Mouse (Mus musculus): ENCODE data around the gene Lilra5. TPM values are rescaled to one million over a fixed set of nuclear protein-coding genes. Genes with fewer than 3 reads are reported as not detected.
"Not testable (repeated sequence)": the region's sequence is repeated elsewhere in the genome, so short reads cannot be mapped to it uniquely, and the experiment has no call there.

The Lilra5 gene
- 0.08 TPM in 1 of 2 replicates, not detected in the other for polyA plus RNA-seq (2016; fragmentation: Nextera tagmentation; extraction: Ambion mirVana)

DNA sequence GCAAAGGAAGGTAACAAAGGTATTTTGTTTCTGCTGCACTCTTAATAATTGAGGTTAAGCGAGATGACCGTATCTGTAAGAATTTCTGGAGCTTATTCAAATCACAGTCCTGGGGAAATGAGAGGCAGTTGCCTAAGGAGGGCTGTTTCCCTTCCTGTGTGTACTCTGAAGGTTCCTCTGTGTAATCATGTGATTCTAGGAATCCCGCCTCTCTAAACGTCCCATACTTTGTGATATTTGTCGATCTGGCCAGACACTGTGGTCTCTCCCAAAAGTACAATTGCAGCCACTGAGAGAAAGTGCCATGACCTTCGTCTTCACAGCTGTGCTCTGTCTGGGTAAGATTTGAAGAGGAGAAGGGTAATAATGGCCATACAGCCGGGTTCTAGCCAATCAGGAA, at the start of gene Lilra5:
TSS of gene Lilra5 (plus strand) at position 301 of the 400 bp plus-strand sequence.
- Histone ChIP-seq H3K27me3 (replicated peaks) (no peaks in the 10 kb centered on the region), H3K4me3 (no peak within 1 kb of the TSS), H3K4me2 (no peak within 1 kb of the TSS), H3K36me3 (no peaks in the 10 kb centered on the region), H3K4me1 (replicated peaks) (no peaks in the 10 kb centered on the region), H3K9ac (no peak within 1 kb of the TSS), H3K27ac (ENCODE audit: poor library complexity, severe bottlenecking) (no peak within 1 kb of the TSS), H3K9me3 (replicated peaks) (no peaks in the 10 kb centered on the region)
- WGBS = 73% methylated on average over 7 of the region's 7 CpGs
- ATAC-seq (ENCODE audit: insufficient number of reproducible peaks, low FRiP score) = no peak

DNA sequence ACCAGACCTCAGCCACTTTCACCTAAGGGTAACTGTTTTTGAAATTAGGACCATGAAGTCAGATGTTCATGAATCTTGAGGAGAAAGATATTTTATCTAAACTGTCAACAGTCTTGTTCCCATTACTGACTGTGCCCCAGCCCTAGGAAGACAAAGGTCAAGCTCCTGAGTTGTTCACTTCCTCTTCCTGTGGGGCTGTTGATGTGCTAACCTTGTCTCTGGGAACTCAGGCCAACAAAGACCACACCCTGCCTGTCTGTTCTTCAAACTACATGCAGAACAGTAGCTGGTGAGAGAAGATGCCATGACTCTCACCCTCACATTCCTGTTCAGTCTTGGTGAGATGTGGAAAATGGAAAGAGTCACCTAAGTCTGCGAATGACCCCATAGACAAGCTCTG, 30.4 kb upstream of the Lilra5 start:
- Histone ChIP-seq H3K27me3 (replicated peaks) (no peaks in the 10 kb centered on the region), H3K9ac (no peak overlapping the region), H3K4me2 (no peak overlapping the region), H3K9me3 (replicated peaks) (peaks cover 10% of the 10 kb centered on the region; the same call in 1 of the 2 replicates), H3K4me1 (replicated peaks) (no peaks in the 10 kb centered on the region), H3K4me3 (no peak overlapping the region), H3K36me3 (no peaks in the 10 kb centered on the region), H3K27ac (ENCODE audit: poor library complexity, severe bottlenecking) (no peak overlapping the region)
- ATAC-seq (ENCODE audit: insufficient number of reproducible peaks, low FRiP score) = no peak
- WGBS = 86% methylated on average over 1 of the region's 1 CpGs

DNA sequence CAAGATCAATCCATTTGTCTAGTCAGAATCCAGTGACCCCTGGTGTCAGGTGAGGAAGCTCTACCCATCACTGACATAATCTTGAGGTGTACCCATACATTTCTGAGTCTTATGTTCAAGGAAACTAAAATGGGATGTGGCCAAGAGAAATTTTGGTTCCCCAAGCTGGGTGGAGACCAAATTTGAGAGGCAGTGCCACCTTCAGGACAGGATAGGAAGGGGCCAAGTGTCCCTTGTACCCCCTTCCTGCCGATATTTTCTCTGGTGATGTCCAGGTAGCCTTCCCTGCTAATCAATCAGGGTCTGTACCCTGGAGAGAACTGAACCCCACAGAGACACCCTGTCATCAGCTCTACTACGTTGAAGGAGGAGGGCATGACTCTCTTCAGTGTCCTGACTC, 28.9 kb upstream of the Lilra5 start:
- no peaks in the 10 kb centered on the region for H3K4me1 ChIP-seq (replicated peaks)
- no peak overlapping the region for H3K4me2 ChIP-seq
- H3K9ac ChIP-seq = no peak overlapping the region
- H3K36me3 ChIP-seq = no peaks in the 10 kb centered on the region
- peaks cover 4% of the 10 kb centered on the region; the same call in 1 of the 2 replicates for H3K9me3 ChIP-seq (replicated peaks)
- 35% methylated on average over 2 of the region's 2 CpGs for WGBS
- no peak for ATAC-seq (ENCODE audit: insufficient number of reproducible peaks, low FRiP score)
- no peaks in the 10 kb centered on the region for H3K27me3 ChIP-seq (replicated peaks)
- H3K4me3 ChIP-seq = no peak overlapping the region
- H3K27ac ChIP-seq (ENCODE audit: poor library complexity, severe bottlenecking) = no peak overlapping the region

DNA sequence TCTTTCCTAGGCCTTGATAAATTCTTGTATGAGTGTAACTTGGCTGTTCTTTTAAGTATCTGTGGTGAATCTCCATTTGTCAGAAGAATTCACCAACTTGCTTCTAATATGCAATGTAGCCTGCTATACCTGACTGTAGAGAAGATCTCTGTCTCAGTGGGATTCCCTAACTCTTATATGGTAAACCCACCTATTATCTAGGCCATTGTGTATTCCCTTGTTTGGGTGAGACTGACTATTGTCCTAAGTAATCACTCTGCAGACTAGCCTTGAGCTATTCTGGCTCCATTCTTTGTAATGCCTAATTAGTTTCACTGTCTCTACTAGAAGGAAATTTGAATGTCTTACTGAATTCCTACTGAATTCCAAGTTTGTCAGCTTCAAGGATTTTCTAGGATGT, 24.1 kb upstream of the Lilra5 start:
- not testable (repeated sequence) for H3K4me2 ChIP-seq; H3K9me3 ChIP-seq (replicated peaks); ATAC-seq (ENCODE audit: insufficient number of reproducible peaks, low FRiP score)

GRCm38 (mm10) chr7:4215396-4215795, 22.2 kb upstream of the Lilra5 start:
- no peaks in the 10 kb centered on the region for H3K4me1 ChIP-seq (replicated peaks)
- H3K9me3 ChIP-seq (replicated peaks) = no peaks in the 10 kb centered on the region
- ATAC-seq (ENCODE audit: insufficient number of reproducible peaks, low FRiP score) = no peak
- H3K27me3 ChIP-seq (replicated peaks) = no peaks in the 10 kb centered on the region
- no peak overlapping the region for H3K4me3 ChIP-seq
- no peak overlapping the region for H3K4me2 ChIP-seq
- H3K9ac ChIP-seq = no peak overlapping the region
- WGBS = 56% methylated on average over 2 of the region's 2 CpGs
- H3K36me3 ChIP-seq = no peaks in the 10 kb centered on the region
- no peak overlapping the region for H3K27ac ChIP-seq (ENCODE audit: poor library complexity, severe bottlenecking)

More for the DNA sequence above, 24.1 kb upstream of the Lilra5 start:
- not testable (repeated sequence) for H3K27me3 ChIP-seq (replicated peaks); H3K9ac ChIP-seq; H3K36me3 ChIP-seq; H3K4me3 ChIP-seq; H3K4me1 ChIP-seq (replicated peaks); H3K27ac ChIP-seq (ENCODE audit: poor library complexity, severe bottlenecking)

DNA sequence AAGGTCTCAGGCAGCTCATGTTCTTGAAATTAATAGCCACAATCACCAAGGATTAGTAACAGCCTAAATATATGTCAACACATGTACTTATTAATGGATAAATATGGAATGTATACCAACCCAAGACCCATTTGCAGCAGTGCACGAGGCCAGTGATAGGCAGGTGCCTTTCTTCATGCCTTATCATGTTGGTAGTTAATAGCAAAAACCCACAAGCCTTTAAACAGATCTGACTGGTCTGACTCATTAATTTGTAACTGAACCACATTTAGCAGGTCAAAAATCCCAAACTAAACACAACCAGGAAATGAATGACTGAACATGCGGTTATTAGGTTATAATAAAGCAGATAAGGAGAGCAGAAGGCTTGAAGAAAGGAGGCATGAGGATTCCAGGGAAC, 21.7 kb upstream of the Lilra5 start:
- H3K27me3 ChIP-seq (replicated peaks) = no peaks in the 10 kb centered on the region
- no peak overlapping the region for H3K4me2 ChIP-seq
- no peaks in the 10 kb centered on the region for H3K4me1 ChIP-seq (replicated peaks)
- no peak overlapping the region for H3K4me3 ChIP-seq
- no peaks in the 10 kb centered on the region for H3K9me3 ChIP-seq (replicated peaks)
- no peaks in the 10 kb centered on the region for H3K36me3 ChIP-seq
- no peak for ATAC-seq (ENCODE audit: insufficient number of reproducible peaks, low FRiP score)
- H3K9ac ChIP-seq = no peak overlapping the region
- no peak overlapping the region for H3K27ac ChIP-seq (ENCODE audit: poor library complexity, severe bottlenecking)
- 65% methylated on average over 2 of the region's 2 CpGs for WGBS

DNA sequence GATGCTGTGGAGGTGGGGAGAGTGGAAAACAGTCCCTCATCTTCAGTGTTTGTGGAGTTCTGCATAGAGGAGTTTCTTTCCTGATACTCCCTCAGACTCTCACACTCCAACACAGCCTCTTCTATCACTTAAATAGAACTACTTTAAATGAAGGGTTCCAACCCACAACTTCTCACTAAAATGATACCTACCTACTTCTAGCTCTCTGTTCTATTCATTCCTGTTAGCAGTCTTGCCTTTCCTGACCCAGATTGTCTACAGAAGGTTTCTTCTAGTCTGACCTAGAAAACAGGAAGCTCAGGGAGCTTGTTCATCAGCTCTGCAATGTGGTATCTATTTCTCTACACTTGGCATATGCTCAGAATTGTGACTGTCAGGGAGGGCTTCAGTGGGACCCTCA, 2.0 kb upstream of the Lilra5 start:
- ATAC-seq (ENCODE audit: insufficient number of reproducible peaks, low FRiP score) = no peak
- Histone ChIP-seq H3K27ac (ENCODE audit: poor library complexity, severe bottlenecking) (no peak overlapping the region), H3K27me3 (replicated peaks) (no peaks in the 10 kb centered on the region), H3K4me2 (no peak overlapping the region), H3K4me3 (no peak overlapping the region), H3K9ac (no peak overlapping the region), H3K9me3 (replicated peaks) (no peaks in the 10 kb centered on the region), H3K4me1 (replicated peaks) (no peaks in the 10 kb centered on the region), H3K36me3 (no peaks in the 10 kb centered on the region)

DNA sequence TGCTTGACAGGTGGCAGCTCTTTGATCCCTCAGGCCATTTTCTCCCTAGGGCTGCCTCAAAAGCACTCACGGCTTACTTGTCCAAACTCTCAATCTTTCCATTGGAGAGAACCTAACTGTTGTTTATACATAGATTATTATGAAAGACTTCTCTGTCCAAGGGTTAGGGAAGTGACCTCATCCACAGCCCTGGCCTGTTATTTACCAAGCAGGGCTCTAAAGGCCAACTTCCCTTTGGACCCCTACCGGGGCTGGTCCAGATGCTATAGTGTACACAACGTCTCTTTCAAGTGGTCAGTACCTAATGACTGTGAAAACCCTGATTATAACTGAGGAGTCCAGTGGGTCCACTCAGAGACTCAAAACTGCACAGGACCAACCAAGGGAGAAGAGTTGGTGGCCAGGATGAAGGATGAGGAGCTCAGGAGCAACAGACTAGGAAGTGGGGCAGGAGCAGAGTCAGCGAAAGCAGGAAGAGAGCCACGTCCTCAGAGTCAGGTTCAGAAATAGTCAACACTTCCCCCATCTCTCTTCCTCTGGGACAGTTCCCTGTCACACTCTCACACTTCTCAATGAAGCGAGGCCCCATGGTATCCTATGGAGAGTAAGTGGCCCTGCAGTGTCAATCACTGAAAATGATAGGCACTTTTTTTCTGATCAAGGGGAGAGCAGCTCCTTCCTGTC, 1.6 kb downstream of the Lilra5 start:
- H3K4me2 ChIP-seq = no peak overlapping the region
- no peaks in the 10 kb centered on the region for H3K27me3 ChIP-seq (replicated peaks)
- no peaks in the 10 kb centered on the region for H3K4me1 ChIP-seq (replicated peaks)
- no peak overlapping the region for H3K27ac ChIP-seq (ENCODE audit: poor library complexity, severe bottlenecking)
- no peak for ATAC-seq (ENCODE audit: insufficient number of reproducible peaks, low FRiP score)
- WGBS = 56% methylated on average over 6 of the region's 6 CpGs
- no peak overlapping the region for H3K4me3 ChIP-seq
- H3K36me3 ChIP-seq = no peaks in the 10 kb centered on the region
- no peaks in the 10 kb centered on the region for H3K9me3 ChIP-seq (replicated peaks)
- H3K9ac ChIP-seq = no peak overlapping the region

DNA sequence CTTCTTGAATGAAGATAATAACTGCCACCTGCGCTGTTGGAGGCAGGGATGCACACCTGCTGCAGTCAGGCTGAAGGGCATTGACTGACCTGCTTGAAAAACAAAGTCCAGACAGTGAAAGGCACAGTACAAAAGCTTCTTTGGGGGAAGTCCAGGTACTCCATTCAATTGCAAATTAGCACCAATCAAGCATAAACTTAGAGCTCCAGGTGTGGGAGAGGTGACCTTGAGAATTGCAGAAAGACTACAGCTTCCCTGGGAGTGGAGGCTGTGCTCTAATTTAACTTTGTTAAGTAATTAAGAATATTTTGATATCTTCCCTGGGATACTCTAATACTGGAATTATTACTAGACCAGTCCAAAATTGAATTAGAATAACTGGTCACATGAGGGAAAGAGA, 13.7 kb downstream of the Lilra5 start:
- ATAC-seq (ENCODE audit: insufficient number of reproducible peaks, low FRiP score); H3K4me1 ChIP-seq (replicated peaks); H3K9me3 ChIP-seq (replicated peaks); H3K9ac ChIP-seq; H3K27ac ChIP-seq (ENCODE audit: poor library complexity, severe bottlenecking); H3K27me3 ChIP-seq (replicated peaks); H3K4me3 ChIP-seq; H3K4me2 ChIP-seq; H3K36me3 ChIP-seq: not testable (repeated sequence)
- 62% methylated on average over 1 of the region's 1 CpGs for WGBS

DNA sequence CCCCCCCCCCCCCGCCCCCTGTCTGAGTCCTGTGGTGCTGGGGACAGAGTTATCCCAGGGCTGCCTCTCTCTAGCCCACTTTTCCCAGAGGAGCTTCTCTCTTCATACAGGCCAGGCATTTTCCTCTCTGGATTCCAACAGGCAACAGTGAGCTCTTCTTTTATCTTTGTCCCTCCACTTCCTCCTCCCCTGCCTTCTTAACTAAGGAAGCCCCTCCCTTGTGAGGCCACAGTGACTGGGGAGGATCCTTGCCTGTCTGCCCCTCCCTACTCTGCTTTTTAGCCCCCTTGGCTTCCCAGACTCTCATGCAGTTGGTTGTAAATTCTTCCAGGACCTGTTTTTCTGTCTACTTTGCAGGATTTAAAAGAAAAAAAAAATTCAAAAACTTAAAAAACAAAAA, 18.5 kb downstream of the Lilra5 start:
- not testable (repeated sequence) for H3K4me1 ChIP-seq (replicated peaks); ATAC-seq (ENCODE audit: insufficient number of reproducible peaks, low FRiP score); H3K27me3 ChIP-seq (replicated peaks)

DNA sequence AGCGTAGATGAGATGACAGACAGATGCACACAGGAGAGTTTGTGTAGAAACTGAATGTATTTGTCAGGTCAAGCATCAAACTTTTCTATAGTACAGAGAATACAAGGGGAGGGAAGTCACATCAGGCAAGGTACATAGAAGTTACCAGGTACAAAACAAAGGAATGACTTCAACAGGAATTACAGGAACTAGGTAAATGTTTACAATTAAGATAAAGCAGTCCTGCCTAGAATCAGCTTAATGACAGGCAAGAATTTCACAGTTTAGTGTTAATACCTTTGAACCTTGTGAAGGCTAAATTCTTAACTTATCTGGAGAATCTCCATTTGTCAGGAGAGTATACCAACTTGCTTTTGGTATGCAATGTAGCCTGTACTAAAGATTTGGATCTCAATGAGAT, 23.0 kb downstream of the Lilra5 start:
- not testable (repeated sequence) for H3K36me3 ChIP-seq; H3K9ac ChIP-seq; H3K4me2 ChIP-seq; H3K4me1 ChIP-seq (replicated peaks); H3K4me3 ChIP-seq; ATAC-seq (ENCODE audit: insufficient number of reproducible peaks, low FRiP score); H3K9me3 ChIP-seq (replicated peaks); H3K27me3 ChIP-seq (replicated peaks); H3K27ac ChIP-seq (ENCODE audit: poor library complexity, severe bottlenecking)
- WGBS = 89% methylated on average over 1 of the region's 1 CpGs

More for the DNA sequence above, 18.5 kb downstream of the Lilra5 start:
- not testable (repeated sequence) for H3K4me2 ChIP-seq; H3K36me3 ChIP-seq; H3K27ac ChIP-seq (ENCODE audit: poor library complexity, severe bottlenecking); H3K4me3 ChIP-seq; H3K9me3 ChIP-seq (replicated peaks); H3K9ac ChIP-seq
- WGBS = no CpG with 5 or more reads among the region's 1 CpGs

DNA sequence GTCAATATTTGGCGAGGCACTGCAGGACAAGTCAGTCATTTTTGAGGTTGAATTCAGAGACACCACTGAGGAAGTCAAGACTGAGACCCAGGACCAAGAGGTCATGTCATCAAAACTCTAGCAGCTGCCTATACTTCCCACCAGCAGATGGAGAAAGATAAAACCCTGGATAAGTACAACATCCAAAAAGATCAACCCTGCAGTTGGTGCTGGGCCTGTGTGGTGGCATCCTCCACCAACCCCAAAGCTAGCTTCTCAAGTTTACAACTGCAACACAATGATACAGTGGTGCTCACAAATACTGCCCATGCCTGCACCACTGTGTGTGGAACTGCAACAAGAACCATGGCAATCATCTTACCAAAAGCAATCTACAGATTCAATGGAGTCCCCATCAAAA, 34.6 kb downstream of the Lilra5 start:
- H3K9me3 ChIP-seq (replicated peaks); H3K4me3 ChIP-seq; H3K4me2 ChIP-seq; H3K27ac ChIP-seq (ENCODE audit: poor library complexity, severe bottlenecking); H3K27me3 ChIP-seq (replicated peaks); H3K36me3 ChIP-seq; ATAC-seq (ENCODE audit: insufficient number of reproducible peaks, low FRiP score); H3K4me1 ChIP-seq (replicated peaks); H3K9ac ChIP-seq: not testable (repeated sequence)
- WGBS = 63% methylated on average over 1 of the region's 1 CpGs

Data from heart, embryonic 12.5 days (tissue).